Mouse (Mus musculus): Measurements from ENCODE around the gene BB287469. TPM values are rescaled to one million over a fixed set of nuclear protein-coding genes. Genes with fewer than 3 reads are reported as not detected.
"Not testable (repeated sequence)": the region's sequence is repeated elsewhere in the genome, so short reads cannot be mapped to it uniquely, and the experiment has no call there.

Gene BB287469
- polyA plus RNA-seq (2014; fragmentation: Nextera tagmentation; extraction: Ambion mirVana) = not detected in 2 replicates

GRCm38 (mm10) chr12:87816277-87816676, at the start of gene BB287469:
BB287469 (plus strand) TSS chr12:87816577.
- not testable (repeated sequence) for H3K9me3 ChIP-seq (ENCODE audit: control insufficient read depth, low read length); H3K4me3 ChIP-seq (ENCODE audit: low read depth, low read length); H3K27ac ChIP-seq (replicated peaks; ENCODE audit: low read depth, low read length); ATAC-seq (ENCODE audit: low read depth); H3K9ac ChIP-seq (ENCODE audit: low read depth, low read length); H3K36me3 ChIP-seq (ENCODE audit: control insufficient read depth, insufficient read depth, low read length); H3K4me2 ChIP-seq (ENCODE audit: low read depth, low read length); DNase-seq (ENCODE audit: low spot score); H3K27me3 ChIP-seq (replicated peaks; ENCODE audit: control insufficient read depth, insufficient read depth, low read length); H3K4me1 ChIP-seq (ENCODE audit: control insufficient read depth, insufficient read depth, low read length)
- 85% methylated on average over 4 of the region's 6 CpGs for whole genome bisulfite sequencing

GRCm38 (mm10) chr12:87775655-87776054, 40.7 kb upstream of the BB287469 start, which contains the start of gene Gm21319:
Gm21319 (minus strand) TSS chr12:87775755.
- H3K4me3 ChIP-seq (ENCODE audit: low read depth, low read length); ATAC-seq (ENCODE audit: low read depth); H3K4me2 ChIP-seq (ENCODE audit: low read depth, low read length); H3K9ac ChIP-seq (ENCODE audit: low read depth, low read length); H3K27ac ChIP-seq (replicated peaks; ENCODE audit: low read depth, low read length); H3K27me3 ChIP-seq (replicated peaks; ENCODE audit: control insufficient read depth, insufficient read depth, low read length); H3K36me3 ChIP-seq (ENCODE audit: control insufficient read depth, insufficient read depth, low read length); DNase-seq (ENCODE audit: low spot score); H3K9me3 ChIP-seq (ENCODE audit: control insufficient read depth, low read length); H3K4me1 ChIP-seq (ENCODE audit: control insufficient read depth, insufficient read depth, low read length): not testable (repeated sequence)
- 82% methylated on average over 4 of the region's 4 CpGs for WGBS

DNA sequence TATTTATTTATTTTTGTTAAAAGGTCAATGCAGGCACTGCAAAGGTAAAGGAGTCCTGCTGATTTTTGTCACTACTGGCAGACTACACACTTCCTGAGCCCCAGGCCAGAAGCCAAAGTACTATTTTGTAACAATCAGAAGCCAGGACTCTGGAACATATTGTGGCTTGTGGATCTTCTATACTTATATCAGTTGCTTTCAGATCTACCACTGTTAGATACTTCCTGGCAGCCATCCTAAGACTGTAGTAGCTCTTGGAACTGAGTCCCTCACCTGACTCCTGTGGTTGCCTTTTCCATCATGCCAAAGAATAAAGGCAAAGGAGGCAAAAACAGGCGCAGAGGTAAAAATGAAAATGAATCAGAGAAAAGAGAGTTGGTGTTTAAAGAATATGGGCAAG, 21.2 kb upstream of the BB287469 start, which contains the start of gene Gm21936:
TSS of gene Gm21936 (plus strand) at position 301 of the 400 bp plus-strand sequence.
- not testable (repeated sequence) for ATAC-seq (ENCODE audit: low read depth)

DNA sequence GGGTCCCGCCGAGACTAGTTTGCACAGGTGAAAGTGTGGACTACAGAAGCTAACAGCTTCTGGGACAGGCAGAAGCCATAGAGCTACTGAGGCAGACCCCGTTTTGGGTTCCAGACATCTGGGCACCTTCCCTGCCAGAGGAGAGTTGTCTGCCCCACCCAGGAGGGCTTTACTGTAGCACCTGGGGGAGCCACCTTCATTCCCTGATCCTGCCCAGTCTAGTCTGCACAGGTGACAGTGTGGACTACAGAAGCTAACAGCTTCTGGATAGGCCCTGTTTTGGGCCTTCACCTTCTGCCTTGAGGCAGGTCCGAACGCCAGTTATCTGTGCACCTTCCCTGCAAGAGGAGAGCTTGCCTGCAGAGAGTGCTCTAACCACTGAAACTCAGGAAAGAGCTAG, 18.4 kb upstream of the BB287469 start:
- not testable (repeated sequence) for H3K9me3 ChIP-seq (ENCODE audit: control insufficient read depth, low read length); H3K27ac ChIP-seq (replicated peaks; ENCODE audit: low read depth, low read length); H3K36me3 ChIP-seq (ENCODE audit: control insufficient read depth, insufficient read depth, low read length); H3K4me3 ChIP-seq (ENCODE audit: low read depth, low read length); H3K4me1 ChIP-seq (ENCODE audit: control insufficient read depth, insufficient read depth, low read length); DNase-seq (ENCODE audit: low spot score); H3K27me3 ChIP-seq (replicated peaks; ENCODE audit: control insufficient read depth, insufficient read depth, low read length); H3K4me2 ChIP-seq (ENCODE audit: low read depth, low read length); ATAC-seq (ENCODE audit: low read depth); H3K9ac ChIP-seq (ENCODE audit: low read depth, low read length)
- WGBS = 91% methylated on average over 5 of the region's 5 CpGs

More for the DNA sequence above, 21.2 kb upstream of the BB287469 start, which contains the start of gene Gm21936:
- H3K4me2 ChIP-seq (ENCODE audit: low read depth, low read length); H3K4me3 ChIP-seq (ENCODE audit: low read depth, low read length); H3K27me3 ChIP-seq (replicated peaks; ENCODE audit: control insufficient read depth, insufficient read depth, low read length); H3K36me3 ChIP-seq (ENCODE audit: control insufficient read depth, insufficient read depth, low read length); DNase-seq (ENCODE audit: low spot score); H3K9ac ChIP-seq (ENCODE audit: low read depth, low read length); H3K27ac ChIP-seq (replicated peaks; ENCODE audit: low read depth, low read length); H3K9me3 ChIP-seq (ENCODE audit: control insufficient read depth, low read length); H3K4me1 ChIP-seq (ENCODE audit: control insufficient read depth, insufficient read depth, low read length): not testable (repeated sequence)
- 100% methylated on average over 1 of the region's 1 CpGs for WGBS

DNA sequence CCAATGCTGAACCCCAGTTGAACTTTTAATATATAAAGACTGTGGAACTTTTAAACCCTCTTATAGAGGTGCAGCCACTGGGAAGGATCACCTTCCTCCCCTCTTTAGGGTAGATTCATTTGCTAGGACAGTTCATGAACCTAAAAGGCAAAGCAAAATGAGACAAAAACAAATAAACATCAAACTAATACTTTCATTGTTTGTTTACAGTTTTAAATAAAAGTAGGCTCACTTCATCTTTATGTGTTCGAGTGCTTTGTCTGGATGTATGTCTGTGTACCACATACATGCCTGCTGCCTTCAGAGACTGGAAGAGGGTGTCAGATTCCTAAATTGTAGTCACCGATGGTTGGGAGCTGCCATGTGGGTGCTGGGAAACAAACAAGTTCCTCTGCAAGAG, 25.9 kb downstream of the BB287469 start, which contains the start of gene Gm2001:
TSS of gene Gm2001 (minus strand) at position 101 of the 400 bp plus-strand sequence.
- H3K9ac ChIP-seq (ENCODE audit: low read depth, low read length); H3K4me1 ChIP-seq (ENCODE audit: control insufficient read depth, insufficient read depth, low read length); DNase-seq (ENCODE audit: low spot score); H3K27me3 ChIP-seq (replicated peaks; ENCODE audit: control insufficient read depth, insufficient read depth, low read length); H3K9me3 ChIP-seq (ENCODE audit: control insufficient read depth, low read length); H3K4me3 ChIP-seq (ENCODE audit: low read depth, low read length); H3K27ac ChIP-seq (replicated peaks; ENCODE audit: low read depth, low read length); H3K4me2 ChIP-seq (ENCODE audit: low read depth, low read length); H3K36me3 ChIP-seq (ENCODE audit: control insufficient read depth, insufficient read depth, low read length); ATAC-seq (ENCODE audit: low read depth): not testable (repeated sequence)
- 55% methylated on average over 1 of the region's 2 CpGs for WGBS

- not testable (repeated sequence) for DNase-seq (ENCODE audit: low spot score); H3K9ac ChIP-seq (ENCODE audit: low read depth, low read length); H3K27me3 ChIP-seq (replicated peaks; ENCODE audit: control insufficient read depth, insufficient read depth, low read length); H3K36me3 ChIP-seq (ENCODE audit: control insufficient read depth, insufficient read depth, low read length); H3K4me3 ChIP-seq (ENCODE audit: low read depth, low read length); ATAC-seq (ENCODE audit: low read depth); H3K9me3 ChIP-seq (ENCODE audit: control insufficient read depth, low read length); H3K27ac ChIP-seq (replicated peaks; ENCODE audit: low read depth, low read length); H3K4me1 ChIP-seq (ENCODE audit: control insufficient read depth, insufficient read depth, low read length); H3K4me2 ChIP-seq (ENCODE audit: low read depth, low read length)
- WGBS = no CpG with 5 or more reads among the region's 2 CpGs
These were observed 34.3 kb downstream of the BB287469 start for GRCm38 (mm10) chr12:87850657-87851056.

GRCm38 (mm10) chr12:87856067-87856466, 39.7 kb downstream of the BB287469 start:
- H3K27me3 ChIP-seq (replicated peaks; ENCODE audit: control insufficient read depth, insufficient read depth, low read length); H3K9me3 ChIP-seq (ENCODE audit: control insufficient read depth, low read length); H3K27ac ChIP-seq (replicated peaks; ENCODE audit: low read depth, low read length); H3K4me1 ChIP-seq (ENCODE audit: control insufficient read depth, insufficient read depth, low read length); H3K4me2 ChIP-seq (ENCODE audit: low read depth, low read length); H3K9ac ChIP-seq (ENCODE audit: low read depth, low read length); H3K36me3 ChIP-seq (ENCODE audit: control insufficient read depth, insufficient read depth, low read length); H3K4me3 ChIP-seq (ENCODE audit: low read depth, low read length); ATAC-seq (ENCODE audit: low read depth); DNase-seq (ENCODE audit: low spot score): not testable (repeated sequence)
- 81% methylated on average over 1 of the region's 1 CpGs for WGBS

GRCm38 (mm10) chr12:87861740-87862692, 45.6 kb downstream of the BB287469 start:
- not testable (repeated sequence) for DNase-seq (ENCODE audit: low spot score); ATAC-seq (ENCODE audit: low read depth); H3K27me3 ChIP-seq (replicated peaks; ENCODE audit: control insufficient read depth, insufficient read depth, low read length); H3K27ac ChIP-seq (replicated peaks; ENCODE audit: low read depth, low read length); H3K4me2 ChIP-seq (ENCODE audit: low read depth, low read length); H3K4me3 ChIP-seq (ENCODE audit: low read depth, low read length); H3K9ac ChIP-seq (ENCODE audit: low read depth, low read length); H3K36me3 ChIP-seq (ENCODE audit: control insufficient read depth, insufficient read depth, low read length); H3K9me3 ChIP-seq (ENCODE audit: control insufficient read depth, low read length); H3K4me1 ChIP-seq (ENCODE audit: control insufficient read depth, insufficient read depth, low read length)
- WGBS = 84% methylated on average over 23 of the region's 23 CpGs

Measured in embryonic facial prominence, embryonic 14.5 days (tissue).